Mouse (Mus musculus) natural killer cell, adult 2 months (primary cell): ENCODE measurements around the gene Ube2l3.
"Not testable (repeated sequence)": the region's sequence is repeated elsewhere in the genome, so short reads cannot be mapped to it uniquely, and the experiment has no call there.

Experiments used
- DNase-seq, 2 experiments: peaks; one replicate each; pipeline ENCODE4 v3.0.0; 2022; ENCODE audit warnings: low spot score in 2 of 2

The Ube2l3 gene

GRCm38 (mm10) chr16:17202549-17202948, at the start of gene Ube2l3:
TSS of gene Ube2l3 (minus strand) at chr16:17202649.
- no peak for DNase-seq

- no peak for DNase-seq
Observed at GRCm38 (mm10) chr16:17251539-17251938, 49.1 kb upstream of the Ube2l3 start.

GRCm38 (mm10) chr16:17249135-17249534, 46.7 kb upstream of the Ube2l3 start:
- DNase-seq, result no peak

- no peak for DNase-seq
Observed at GRCm38 (mm10) chr16:17247727-17248126, 45.3 kb upstream of the Ube2l3 start.

GRCm38 (mm10) chr16:17244996-17245395, 42.5 kb upstream of the Ube2l3 start:
- DNase-seq, result no peak

- no peak for DNase-seq
Observed at GRCm38 (mm10) chr16:17243731-17244130, 41.3 kb upstream of the Ube2l3 start.

- DNase-seq, result no peak
Observed at GRCm38 (mm10) chr16:17239409-17239808, 37.0 kb upstream of the Ube2l3 start.

GRCm38 (mm10) chr16:17237634-17238033, 35.2 kb upstream of the Ube2l3 start:
- no peak for DNase-seq

- no peak for DNase-seq
Observed at GRCm38 (mm10) chr16:17234916-17235665, 32.6 kb upstream of the Ube2l3 start.

- no peak for DNase-seq
Observed at GRCm38 (mm10) chr16:17234499-17234895, 32.0 kb upstream of the Ube2l3 start.

- peak in 1 of 2 experiments; percentile 6 for DNase-seq
Observed at GRCm38 (mm10) chr16:17233702-17234498, 31.5 kb upstream of the Ube2l3 start.

- peak; percentile 86 to 89 for DNase-seq
Observed at GRCm38 (mm10) chr16:17232794-17233701, 30.6 kb upstream of the Ube2l3 start, which contains the start of gene Hic2. TSS of gene Hic2 (plus strand) at chr16:17233572.

GRCm38 (mm10) chr16:17231523-17231922, 29.1 kb upstream of the Ube2l3 start:
- not testable (repeated sequence) for DNase-seq

GRCm38 (mm10) chr16:17226496-17226895, 24.0 kb upstream of the Ube2l3 start:
- DNase-seq, result no peak

GRCm38 (mm10) chr16:17225584-17225983, 23.1 kb upstream of the Ube2l3 start:
- DNase-seq, result no peak

- peak; percentile 89 to 93 for DNase-seq
Observed at GRCm38 (mm10) chr16:17222197-17222596, 19.7 kb upstream of the Ube2l3 start.

- DNase-seq, result no peak
Observed at GRCm38 (mm10) chr16:17220127-17220733, 17.8 kb upstream of the Ube2l3 start.

GRCm38 (mm10) chr16:17216934-17217633, 14.6 kb upstream of the Ube2l3 start:
- DNase-seq, result no peak

- DNase-seq, result peak; percentile 81 to 88
Observed at GRCm38 (mm10) chr16:17209981-17210838, 7.8 kb upstream of the Ube2l3 start.
